Mouse (Mus musculus): Measurements from ENCODE around the gene Vsig8. TPM values are rescaled to one million over a fixed set of nuclear protein-coding genes. Genes with fewer than 3 reads are reported as not detected.

Gene Vsig8
- polyA plus RNA-seq (2012): not detected in 2 replicates

- Histone ChIP-seq H3K9me3 (ENCODE audit: control insufficient read depth, low read length) (no peaks in the 10 kb centered on the region), H3K27me3 (ENCODE audit: control insufficient read depth) (peaks cover 18% of the 10 kb centered on the region), H3K36me3 (ENCODE audit: control insufficient read depth) (no peaks in the 10 kb centered on the region), H3K4me1 (ENCODE audit: control insufficient read depth) (no peaks in the 10 kb centered on the region), H3K4me3 (replicated peaks) (no peak within 1 kb of the TSS)
- TF ChIP-seq GATA1 (IDR thresholded peaks at IDR 0.05; ENCODE audit: low read length) (no peak), TAL1 (IDR thresholded peaks at IDR 0.05; ENCODE audit: low read length) (no peak)
Observed at GRCm38 (mm10) chr1:172555638-172556037, at the start of gene Vsig8. Gene Vsig8, plus strand, starts transcription at chr1:172555938.

- no peaks in the 10 kb centered on the region for H3K9me3 ChIP-seq (ENCODE audit: control insufficient read depth, low read length)
- peaks cover 19% of the 10 kb centered on the region for H3K4me1 ChIP-seq (ENCODE audit: control insufficient read depth)
- H3K27me3 ChIP-seq (ENCODE audit: control insufficient read depth): peaks cover 1% of the 10 kb centered on the region
- H3K36me3 ChIP-seq (ENCODE audit: control insufficient read depth): peaks cover 11% of the 10 kb centered on the region; the same call in 1 of the 2 replicates
- TF ChIP-seq TAL1 (IDR thresholded peaks at IDR 0.05; ENCODE audit: low read length): no peak
- TF ChIP-seq GATA1 (IDR thresholded peaks at IDR 0.05; ENCODE audit: low read length): no peak
- no peak overlapping the region for H3K4me3 ChIP-seq (replicated peaks)
Observed at GRCm38 (mm10) chr1:172507001-172507400, 48.7 kb upstream of the Vsig8 start.

GRCm38 (mm10) chr1:172507701-172508100 lies 48.0 kb upstream of the Vsig8 start:
- no peak overlapping the region for H3K4me3 ChIP-seq (replicated peaks)
- peaks cover 14% of the 10 kb centered on the region for H3K4me1 ChIP-seq (ENCODE audit: control insufficient read depth)
- peaks cover 11% of the 10 kb centered on the region; the same call in 1 of the 2 replicates for H3K36me3 ChIP-seq (ENCODE audit: control insufficient read depth)

DNA sequence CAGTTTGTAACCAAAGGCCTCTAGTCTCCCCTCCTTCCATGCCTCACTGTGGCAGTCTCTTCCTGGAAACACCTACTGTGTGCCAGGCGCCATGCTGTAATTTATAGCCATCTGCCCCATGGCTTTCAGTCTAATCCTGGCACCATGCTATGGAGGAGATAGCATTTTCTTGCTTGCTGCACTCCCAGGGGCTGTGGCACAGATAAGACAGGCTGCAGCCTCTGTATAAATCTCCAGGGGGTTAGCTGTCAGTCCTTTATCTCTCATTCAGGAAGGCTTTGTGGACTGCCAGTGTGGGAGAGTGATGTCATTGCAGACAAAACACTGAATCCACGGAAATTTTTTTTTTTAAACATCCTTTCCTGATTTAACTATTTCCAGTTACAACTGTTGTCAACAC lies 47.6 kb upstream of the Vsig8 start:
- 0 out of 2 replicates have a peak, but pooled peaks cover 2% of the 10 kb centered on the region for H3K27me3 ChIP-seq (ENCODE audit: control insufficient read depth)
- TF ChIP-seq GATA1 (IDR thresholded peaks at IDR 0.05; ENCODE audit: low read length): no peak
- peaks cover 11% of the 10 kb centered on the region; the same call in 1 of the 2 replicates for H3K36me3 ChIP-seq (ENCODE audit: control insufficient read depth)
- no peak overlapping the region for H3K4me3 ChIP-seq (replicated peaks)
- no peaks in the 10 kb centered on the region for H3K9me3 ChIP-seq (ENCODE audit: control insufficient read depth, low read length)
- peaks cover 13% of the 10 kb centered on the region for H3K4me1 ChIP-seq (ENCODE audit: control insufficient read depth)

More at GRCm38 (mm10) chr1:172507701-172508100, 48.0 kb upstream of the Vsig8 start:
- Histone ChIP-seq H3K27me3 (ENCODE audit: control insufficient read depth) (no peaks in the 10 kb centered on the region), H3K9me3 (ENCODE audit: control insufficient read depth, low read length) (no peaks in the 10 kb centered on the region)
- no peak for TF ChIP-seq TAL1 (IDR thresholded peaks at IDR 0.05; ENCODE audit: low read length)
- no peak for TF ChIP-seq GATA1 (IDR thresholded peaks at IDR 0.05; ENCODE audit: low read length)

GRCm38 (mm10) chr1:172509235-172509634 lies 46.5 kb upstream of the Vsig8 start:
- no peak for TF ChIP-seq GATA1 (IDR thresholded peaks at IDR 0.05; ENCODE audit: low read length)
- TF ChIP-seq TAL1 (IDR thresholded peaks at IDR 0.05; ENCODE audit: low read length): no peak
- peaks cover 5% of the 10 kb centered on the region for H3K27me3 ChIP-seq (ENCODE audit: control insufficient read depth)

DNA sequence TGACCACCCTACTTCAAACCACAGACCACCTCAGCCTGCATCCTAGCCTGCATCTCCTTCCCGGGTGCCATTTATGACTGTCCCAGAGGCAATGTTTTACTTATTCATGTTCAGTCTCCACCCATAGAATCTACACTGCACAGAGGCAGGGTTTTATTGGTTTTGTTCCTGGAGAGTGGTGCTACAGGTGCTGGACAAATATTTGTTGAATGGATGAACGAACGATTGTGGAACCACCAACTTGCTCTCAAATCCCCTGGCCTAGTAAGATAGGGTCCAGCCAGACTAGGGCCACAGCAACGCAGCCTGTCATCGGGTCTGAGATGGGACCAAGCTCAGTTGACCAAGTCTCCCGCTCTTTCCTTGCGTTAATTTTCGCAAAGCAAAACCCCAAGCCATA lies 45.8 kb upstream of the Vsig8 start:
- peaks cover 5% of the 10 kb centered on the region for H3K27me3 ChIP-seq (ENCODE audit: control insufficient read depth)
- H3K36me3 ChIP-seq (ENCODE audit: control insufficient read depth): peaks cover 11% of the 10 kb centered on the region; the same call in 1 of the 2 replicates
- H3K9me3 ChIP-seq (ENCODE audit: control insufficient read depth, low read length): no peaks in the 10 kb centered on the region
- H3K4me1 ChIP-seq (ENCODE audit: control insufficient read depth): peaks cover 13% of the 10 kb centered on the region
- TF ChIP-seq GATA1 (IDR thresholded peaks at IDR 0.05; ENCODE audit: low read length) (no peak), TAL1 (IDR thresholded peaks at IDR 0.05; ENCODE audit: low read length) (no peak)
- no peak overlapping the region for H3K4me3 ChIP-seq (replicated peaks)

More at GRCm38 (mm10) chr1:172509235-172509634, 46.5 kb upstream of the Vsig8 start:
- Histone ChIP-seq H3K9me3 (ENCODE audit: control insufficient read depth, low read length) (no peaks in the 10 kb centered on the region), H3K36me3 (ENCODE audit: control insufficient read depth) (peaks cover 11% of the 10 kb centered on the region; the same call in 1 of the 2 replicates), H3K4me1 (ENCODE audit: control insufficient read depth) (peaks cover 13% of the 10 kb centered on the region), H3K4me3 (replicated peaks) (no peak overlapping the region)

- peaks cover 13% of the 10 kb centered on the region for H3K4me1 ChIP-seq (ENCODE audit: control insufficient read depth)
Observed at GRCm38 (mm10) chr1:172510421-172510972, 45.2 kb upstream of the Vsig8 start.

GRCm38 (mm10) chr1:172512962-172513361 lies 42.8 kb upstream of the Vsig8 start:
- peaks cover 11% of the 10 kb centered on the region for H3K4me1 ChIP-seq (ENCODE audit: control insufficient read depth)

More at GRCm38 (mm10) chr1:172510421-172510972, 45.2 kb upstream of the Vsig8 start:
- Histone ChIP-seq H3K36me3 (ENCODE audit: control insufficient read depth) (peaks cover 6% of the 10 kb centered on the region; the same call in 1 of the 2 replicates), H3K4me3 (replicated peaks) (no peak overlapping the region), H3K27me3 (ENCODE audit: control insufficient read depth) (peaks cover 5% of the 10 kb centered on the region), H3K9me3 (ENCODE audit: control insufficient read depth, low read length) (no peaks in the 10 kb centered on the region)
- TF ChIP-seq TAL1 (IDR thresholded peaks at IDR 0.05; ENCODE audit: low read length) (no peak), GATA1 (IDR thresholded peaks at IDR 0.05; ENCODE audit: low read length) (no peak)

GRCm38 (mm10) chr1:172513525-172514212 lies 42.1 kb upstream of the Vsig8 start:
- TF ChIP-seq TAL1 (IDR thresholded peaks at IDR 0.05; ENCODE audit: low read length): no peak
- no peak for TF ChIP-seq GATA1 (IDR thresholded peaks at IDR 0.05; ENCODE audit: low read length)
- no peaks in the 10 kb centered on the region; the same call in 1 of the 2 replicates for H3K36me3 ChIP-seq (ENCODE audit: control insufficient read depth)
- H3K9me3 ChIP-seq (ENCODE audit: control insufficient read depth, low read length): peaks cover 4% of the 10 kb centered on the region; the same call in 1 of the 2 replicates
- H3K4me1 ChIP-seq (ENCODE audit: control insufficient read depth): peaks cover 8% of the 10 kb centered on the region; the same call in 1 of the 2 replicates
- peaks cover 5% of the 10 kb centered on the region for H3K27me3 ChIP-seq (ENCODE audit: control insufficient read depth)
- H3K4me3 ChIP-seq (replicated peaks): no peak overlapping the region

More at GRCm38 (mm10) chr1:172512962-172513361, 42.8 kb upstream of the Vsig8 start:
- TF ChIP-seq GATA1 (IDR thresholded peaks at IDR 0.05; ENCODE audit: low read length) (no peak), TAL1 (IDR thresholded peaks at IDR 0.05; ENCODE audit: low read length) (no peak)
- Histone ChIP-seq H3K27me3 (ENCODE audit: control insufficient read depth) (peaks cover 5% of the 10 kb centered on the region), H3K9me3 (ENCODE audit: control insufficient read depth, low read length) (peaks cover 4% of the 10 kb centered on the region; the same call in 1 of the 2 replicates), H3K4me3 (replicated peaks) (peak overlapping the region; percentile 12), H3K36me3 (ENCODE audit: control insufficient read depth) (no peaks in the 10 kb centered on the region; the same call in 1 of the 2 replicates)

Data from erythroblast, embryonic 14.5 days (primary cell).